Comparison of ENCODE assay signal across 12 mouse cellular contexts in the genomic region with DNA sequence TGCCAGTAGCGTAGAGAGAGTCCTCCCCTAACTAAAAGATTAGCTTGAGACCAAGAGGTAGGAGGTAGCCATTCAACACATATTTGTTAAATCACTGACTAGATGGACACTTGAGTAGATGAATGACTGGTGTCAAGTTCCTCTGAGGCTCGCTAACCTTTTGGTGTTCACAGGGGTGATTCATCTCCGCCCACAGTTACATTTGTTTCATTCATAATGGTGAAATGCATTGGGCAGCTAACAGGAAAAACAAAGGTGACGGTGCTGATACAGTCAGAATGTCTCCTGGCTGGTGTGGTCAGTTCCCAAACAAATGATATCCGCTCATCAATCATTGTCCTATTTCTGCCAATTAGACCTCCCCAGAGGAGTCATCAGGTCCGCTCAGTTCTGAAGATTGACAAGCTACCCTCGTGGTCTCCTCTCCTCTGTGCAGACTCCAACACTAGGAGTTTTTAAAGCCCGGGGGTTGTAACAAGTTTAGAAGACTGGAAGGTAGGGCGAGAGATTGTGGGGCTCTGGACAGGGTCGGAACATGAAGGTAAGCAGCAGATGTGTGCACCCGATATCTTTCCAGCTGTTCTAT. TPM values are rescaled to one million over a fixed set of nuclear protein-coding genes. Genes with fewer than 3 reads are reported as not detected.
DNase-seq lines count a peak whose midpoint lies in the region; ATAC-seq and TF ChIP-seq lines count a peak whose summit lies in the region.
"Had no signal": no experiment of that assay in that cellular context is flagged by ENCODE, and none has a peak within 500 bp of the region (broad histone marks: within the 10 kb centered on the region; RNA-seq: fewer than 3 reads in every experiment).

A gene (plus strand): TSS at position 536 of the 586 bp plus-strand sequence.

- no peaks in the 10 kb centered on the region for H3K9me3 ChIP-seq in heart, embryonic 14.5 days (ENCODE audit: control insufficient read depth, low read length)
- no peaks in the 10 kb centered on the region for H3K9me3 ChIP-seq in E14TG2a.4 (ENCODE audit: low read length)
- H3K9me3 ChIP-seq in forebrain, embryonic 12.5 days = no peaks in the 10 kb centered on the region
- H3K9me3 ChIP-seq in limb, embryonic 13.5 days = no peaks in the 10 kb centered on the region

- TF ChIP-seq CTCF in E14TG2a.4 (conservative IDR thresholded peaks at IDR 0.05; ENCODE audit: low read length) = no peak

- H3K4me3 ChIP-seq in heart, embryonic 14.5 days (ENCODE audit: control insufficient read depth in 1 of 2, insufficient read depth in 1 of 2, low read depth in 1 of 2, low read length in 2 of 2) = no peak within 1 kb of the TSS; a peak in 1 of 4 replicates
- peak within 1 kb of the TSS; percentile 57 for H3K4me3 ChIP-seq in E14TG2a.4 (replicated peaks; ENCODE audit: low read length)
- peak within 1 kb of the TSS; percentile 36 for H3K4me3 ChIP-seq in forebrain, embryonic 12.5 days (replicated peaks)
- peak within 1 kb of the TSS; percentile 37; the same call in 1 of the 2 replicates for H3K4me3 ChIP-seq in limb, embryonic 13.5 days

- peak within 1 kb of the TSS; percentile 63; the same call in 1 of the 2 replicates for H3K4me2 ChIP-seq in heart, embryonic 14.5 days (ENCODE audit: low read length)
- peak within 1 kb of the TSS; percentile 60 for H3K4me2 ChIP-seq in forebrain, embryonic 12.5 days
- H3K4me2 ChIP-seq in limb, embryonic 13.5 days (replicated peaks) = peak within 1 kb of the TSS; percentile 61; the same call in 1 of the 2 replicates

- H3K4me1 ChIP-seq in heart, embryonic 14.5 days (ENCODE audit: control insufficient read depth in 2 of 2, insufficient read depth in 2 of 2, low read length in 2 of 2) = peaks cover 0 to 4% of the 10 kb centered on the region in 2 experiments; a peak in 2 of 4 replicates
- H3K4me1 ChIP-seq in E14TG2a.4 (replicated peaks; ENCODE audit: low read depth, low read length) = peaks cover 12% of the 10 kb centered on the region
- H3K4me1 ChIP-seq in forebrain, embryonic 12.5 days = peaks cover 20% of the 10 kb centered on the region
- 0 out of 2 replicates have a peak, but pooled peaks cover 5% of the 10 kb centered on the region for H3K4me1 ChIP-seq in limb, embryonic 13.5 days

- no peak for DNase-seq in heart, adult 8-10 months (ENCODE audit: low spot score)
- no peak for DNase-seq in retina, postnatal 1 day
- DNase-seq in thymus, postnatal 36 days = no peak
- no peak for DNase-seq in B cell, adult 2 months
- DNase-seq: cerebellum, postnatal 10 days; gastrocnemius, postnatal 36 days; layer of hippocampus, adult 9-11 months had no signal

- H3K27me3 ChIP-seq in heart, embryonic 14.5 days (ENCODE audit: control insufficient read depth, insufficient read depth, low read length) = peaks cover 36% of the 10 kb centered on the region
- peaks cover 30% of the 10 kb centered on the region for H3K27me3 ChIP-seq in E14TG2a.4 (ENCODE audit: insufficient read depth, low read length)
- H3K27me3 ChIP-seq in forebrain, embryonic 12.5 days = peaks cover 41% of the 10 kb centered on the region
- peaks cover 43% of the 10 kb centered on the region for H3K27me3 ChIP-seq in limb, embryonic 13.5 days
- H3K27me3 ChIP-seq: CH12.LX had no signal

- no peak within 1 kb of the TSS for H3K27ac ChIP-seq in heart, embryonic 14.5 days (replicated peaks in 1 of 2; ENCODE audit: control insufficient read depth in 1 of 2, insufficient read depth in 1 of 2, low read depth in 2 of 2, low read length in 2 of 2)
- H3K27ac ChIP-seq in forebrain, embryonic 12.5 days = no peak within 1 kb of the TSS
- no peak within 1 kb of the TSS for H3K27ac ChIP-seq in limb, embryonic 13.5 days

- 65% methylated on average over 11 of the region's 11 CpGs for WGBS in heart, embryonic 14.5 days
- 71% methylated on average over 11 of the region's 11 CpGs for WGBS in forebrain, embryonic 12.5 days
- WGBS in limb, embryonic 13.5 days = 61% methylated on average over 11 of the region's 11 CpGs

- no peak within 1 kb of the TSS for H3K9ac ChIP-seq in heart, embryonic 14.5 days (ENCODE audit: low read length)
- peak within 1 kb of the TSS; percentile 44; the same call in 1 of the 2 replicates for H3K9ac ChIP-seq in forebrain, embryonic 12.5 days
- no peak within 1 kb of the TSS for H3K9ac ChIP-seq in limb, embryonic 13.5 days

- no peak for ATAC-seq in heart, embryonic 14.5 days (ENCODE audit: insufficient number of reproducible peaks, insufficient read depth, low FRiP score, low read depth)
- no peak for ATAC-seq in forebrain, embryonic 12.5 days (ENCODE audit: low FRiP score)
- no peak for ATAC-seq in limb, embryonic 13.5 days (ENCODE audit: low FRiP score, low read depth)

- no peaks in the 10 kb centered on the region for H3K36me3 ChIP-seq in heart, embryonic 14.5 days (ENCODE audit: control insufficient read depth, insufficient read depth, low read length)
- H3K36me3 ChIP-seq in E14TG2a.4 (ENCODE audit: insufficient read depth, low read length) = no peaks in the 10 kb centered on the region
- H3K36me3 ChIP-seq in forebrain, embryonic 12.5 days (replicated peaks) = no peaks in the 10 kb centered on the region
- no peaks in the 10 kb centered on the region for H3K36me3 ChIP-seq in limb, embryonic 13.5 days

RNA-seq across cellular contexts. Expression of the gene that starts here (rescaled TPM):
- 0.42 TPM in 1 of 2 replicates, not detected in the other for polyA plus RNA-seq in heart, embryonic 14.5 days (2014; fragmentation: Nextera tagmentation; extraction: Ambion mirVana)
- total RNA-seq in heart, adult 8-10 months (2022) = not detected
- 0.46 and 1.0 TPM in 2 replicates for polyA plus RNA-seq in forebrain, embryonic 12.5 days (2016; fragmentation: Nextera tagmentation; extraction: Ambion mirVana)
- polyA plus RNA-seq in limb, embryonic 13.5 days (2015; fragmentation: Nextera tagmentation; extraction: Ambion mirVana) = 0.65 and 1.0 TPM in 2 replicates
- total RNA-seq: gastrocnemius, postnatal 36 days had no signal

Comparison
In these comparisons a context has a peak if more than half of its experiments do, and no peak if none do; other contexts are left out.
1. H3K4me3 ChIP-seq: peak in E14TG2a.4 (single experiment), forebrain, embryonic 12.5 days (single experiment) and limb, embryonic 13.5 days (single experiment); none in heart, embryonic 14.5 days (0 of 2).
2. Peak in every context shown above with its lines, with median percentiles within 50 percentile points of each other: H3K4me2 ChIP-seq.